Comparison of ENCODE assay signal across 7 mouse cellular contexts in genomic region chr5:122372192-122372769, GRCm38 (mm10). TPM values are rescaled to one million over a fixed set of nuclear protein-coding genes. Genes with fewer than 3 reads are reported as not detected.
A peak's percentile ranks its signal among the peaks of the same experiment; 100 is the strongest.
DNase-seq lines count a peak whose midpoint lies in the region; ATAC-seq lines count a peak whose summit lies in the region.

Fam216a (minus strand) TSS chr5:122372364.

- H3K36me3 ChIP-seq in intestine, embryonic 14.5 days (ENCODE audit: control insufficient read depth, insufficient read depth, low read length) = peaks cover 31% of the 10 kb centered on the region

- intact Hi-C loops in left cerebral cortex, postnatal 14 days (cut with DNase I) = no loop called here

- H3K4me1 ChIP-seq in intestine, embryonic 14.5 days (replicated peaks; ENCODE audit: control insufficient read depth, insufficient read depth, low read length) = peaks cover 7% of the 10 kb centered on the region

- H3K27me3 ChIP-seq in intestine, embryonic 14.5 days (replicated peaks; ENCODE audit: control insufficient read depth, insufficient read depth, low read length) = no peaks in the 10 kb centered on the region

- under 1% methylated on average over 53 of the region's 53 CpGs for WGBS in intestine, embryonic 14.5 days

- H3K4me3 ChIP-seq in intestine, embryonic 14.5 days (ENCODE audit: low read depth, low read length) = peak within 1 kb of the TSS; percentile 75

- DNase-seq in adrenal gland, adult 18-20 months (ENCODE audit: low spot score in 2 of 2) = peak; percentile 99
- peak; percentile 100 for DNase-seq in embryo, embryonic 11 days
- DNase-seq in gastrocnemius, postnatal 25 days = peak; percentile 98
- peak; percentile 98 for DNase-seq in intestine, embryonic 14.5 days (ENCODE audit: low spot score)
- DNase-seq in left cerebral cortex, postnatal 14 days (ENCODE audit: low spot score in 2 of 2) = peak; percentile 99 to 100
- DNase-seq in mesoderm, embryonic 11.5 days (ENCODE audit: low read depth, low spot score) = peak; percentile 100
- peak; percentile 98 to 99 for DNase-seq in right cerebral cortex, postnatal 36 days (ENCODE audit: low spot score in 2 of 2)

- peak within 1 kb of the TSS; percentile 94 for H3K27ac ChIP-seq in intestine, embryonic 14.5 days (ENCODE audit: low read depth)

- H3K4me2 ChIP-seq in intestine, embryonic 14.5 days (ENCODE audit: low read length) = peak within 1 kb of the TSS; percentile 70

- peak within 1 kb of the TSS; percentile 70 for H3K9ac ChIP-seq in intestine, embryonic 14.5 days (ENCODE audit: low read length)

- ATAC-seq in intestine, embryonic 14.5 days (replicated peaks; ENCODE audit: low FRiP score, low TSS enrichment, low read depth) = peak; percentile 90

- no peaks in the 10 kb centered on the region for H3K9me3 ChIP-seq in intestine, embryonic 14.5 days (ENCODE audit: control insufficient read depth, low read length)

RNA-seq across cellular contexts. Expression of gene Fam216a, which starts in this region (rescaled TPM):
- total RNA-seq in adrenal gland, adult 18-20 months (2021) = 10 to 100 TPM; 22.5 to 31.1 TPM
- 1 to 10 TPM; 5.8 to 6.1 TPM for total RNA-seq in gastrocnemius, postnatal 25 days (2021)
- 61.2 and 68.4 TPM in 2 replicates for polyA plus RNA-seq in intestine, embryonic 14.5 days (2014; fragmentation: Nextera tagmentation; extraction: Ambion mirVana)
- 10 to 100 TPM; 74.2 to 77.6 TPM for total RNA-seq in left cerebral cortex, postnatal 14 days (2021)

Comparison
In these comparisons a context has a peak if more than half of its experiments do, and no peak if none do; other contexts are left out.
1. Peak in every context shown above with its lines: DNase-seq, ATAC-seq, H3K4me3 ChIP-seq and H3K27ac ChIP-seq.